Mouse (Mus musculus): Measurements from ENCODE around the gene Fthl17c. TPM values are rescaled to one million over a fixed set of nuclear protein-coding genes. Genes with fewer than 3 reads are reported as not detected.

The Fthl17c gene
- polyA plus RNA-seq (2014; fragmentation: Illumina TruSeq; extraction: RNeasy Lipid Tissue Mini Kit (QIAGEN cat#74804); ENCODE audit: low read depth, low replicate concordance), result not detected

GRCm38 (mm10) chrX:8976459-8976858, at the start of gene Fthl17c:
Gene Fthl17c (minus strand): TSS chrX:8976559.

DNA sequence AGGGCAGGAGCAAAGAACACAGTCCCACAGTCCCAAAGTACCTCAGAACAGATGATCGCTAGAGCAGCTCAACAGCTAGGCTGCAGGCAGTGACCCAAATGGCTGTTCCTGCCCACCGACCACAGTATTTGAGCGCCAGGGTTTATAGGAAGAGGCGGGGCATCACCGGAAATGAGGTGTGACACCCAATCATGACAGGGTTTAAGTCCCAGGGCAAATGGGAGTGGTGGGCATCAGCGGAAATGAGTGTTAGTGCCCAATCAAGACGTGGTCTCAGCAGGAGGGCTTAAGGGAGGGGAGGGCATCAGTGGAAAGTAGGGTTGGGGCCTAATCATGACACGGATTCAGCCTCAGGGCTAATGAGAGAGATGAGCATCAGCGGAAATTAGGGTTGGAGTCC, 10.3 kb upstream of the Fthl17c start, which contains the start of gene Fthl17d:
Gene Fthl17d (minus strand): TSS at position 101 of the 400 bp plus-strand sequence.

GRCm38 (mm10) chrX:8962875-8963274, 13.5 kb downstream of the Fthl17c start, which contains the start of gene Fthl17b:
Gene Fthl17b (minus strand): TSS chrX:8962975.

Other genes starting within 250 kb of the Fthl17c start
- not detected for gene Ssx9, start 228.1 kb downstream of the Fthl17c start, polyA plus RNA-seq (2014; fragmentation: Illumina TruSeq; extraction: RNeasy Lipid Tissue Mini Kit (QIAGEN cat#74804); ENCODE audit: low read depth, low replicate concordance)
- not detected for gene Ssxb5, start 172.9 kb downstream of the Fthl17c start, polyA plus RNA-seq (2014; fragmentation: Illumina TruSeq; extraction: RNeasy Lipid Tissue Mini Kit (QIAGEN cat#74804); ENCODE audit: low read depth, low replicate concordance)
- gene Gm6592, start 132.6 kb downstream of the Fthl17c start, polyA plus RNA-seq (2014; fragmentation: Illumina TruSeq; extraction: RNeasy Lipid Tissue Mini Kit (QIAGEN cat#74804); ENCODE audit: low read depth, low replicate concordance), result not detected
- not detected for gene Gm5751, start 102.3 kb downstream of the Fthl17c start, polyA plus RNA-seq (2014; fragmentation: Illumina TruSeq; extraction: RNeasy Lipid Tissue Mini Kit (QIAGEN cat#74804); ENCODE audit: low read depth, low replicate concordance)
- gene B630019K06Rik, start 84.2 kb downstream of the Fthl17c start, polyA plus RNA-seq (2014; fragmentation: Illumina TruSeq; extraction: RNeasy Lipid Tissue Mini Kit (QIAGEN cat#74804); ENCODE audit: low read depth, low replicate concordance), result 2.0 TPM
- gene Fthl17b, start 13.6 kb downstream of the Fthl17c start, polyA plus RNA-seq (2014; fragmentation: Illumina TruSeq; extraction: RNeasy Lipid Tissue Mini Kit (QIAGEN cat#74804); ENCODE audit: low read depth, low replicate concordance), result not detected
- not detected for gene Fthl17d, start 10.2 kb upstream of the Fthl17c start, polyA plus RNA-seq (2014; fragmentation: Illumina TruSeq; extraction: RNeasy Lipid Tissue Mini Kit (QIAGEN cat#74804); ENCODE audit: low read depth, low replicate concordance)
- not detected for gene Fthl17e, start 56.9 kb upstream of the Fthl17c start, polyA plus RNA-seq (2014; fragmentation: Illumina TruSeq; extraction: RNeasy Lipid Tissue Mini Kit (QIAGEN cat#74804); ENCODE audit: low read depth, low replicate concordance)
- gene Fthl17f, start 86.5 kb upstream of the Fthl17c start, polyA plus RNA-seq (2014; fragmentation: Illumina TruSeq; extraction: RNeasy Lipid Tissue Mini Kit (QIAGEN cat#74804); ENCODE audit: low read depth, low replicate concordance), result not detected
- gene 4930402K13Rik, start 128.0 kb upstream of the Fthl17c start, polyA plus RNA-seq (2014; fragmentation: Illumina TruSeq; extraction: RNeasy Lipid Tissue Mini Kit (QIAGEN cat#74804); ENCODE audit: low read depth, low replicate concordance), result 0.22 TPM
- 1.4 TPM for gene Lancl3, start 223.3 kb upstream of the Fthl17c start, polyA plus RNA-seq (2014; fragmentation: Illumina TruSeq; extraction: RNeasy Lipid Tissue Mini Kit (QIAGEN cat#74804); ENCODE audit: low read depth, low replicate concordance)

Data from adipose tissue, adult 10 weeks (tissue).